Mouse (Mus musculus) T-helper 2 cell (primary cell): ENCODE data around the gene Mgmt.

Source experiments
- in situ Hi-C: fragments of 300-600 bp; cut with MboI, MseI; formaldehyde crosslinking; loops from one replicate; pipeline ENCODE4 v1.15.1; 2025; ENCODE audit warnings: high pct_unique_total_duplicates

The Mgmt gene

DNA sequence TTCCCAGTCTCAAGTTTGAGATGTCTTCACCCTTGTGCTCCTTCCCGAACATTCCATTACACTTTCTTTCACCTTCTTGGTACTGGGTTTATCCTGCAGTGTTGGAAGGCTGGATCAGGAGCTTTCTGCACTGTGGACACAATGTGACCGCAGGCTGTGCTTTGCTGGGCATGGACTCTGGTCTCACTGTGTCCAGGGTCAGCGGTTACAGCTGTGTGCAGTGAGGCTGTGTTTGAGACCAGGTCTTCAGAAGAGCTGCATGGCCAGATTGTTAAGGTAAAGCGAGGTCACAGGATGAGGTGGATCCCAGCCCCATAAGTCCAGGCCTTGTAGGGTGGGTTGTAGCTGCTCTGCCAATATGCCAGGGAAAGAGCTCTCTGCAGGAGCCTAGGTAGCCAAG, 18.5 kb downstream of the Mgmt start:
- in situ Hi-C loops: no loop called here

DNA sequence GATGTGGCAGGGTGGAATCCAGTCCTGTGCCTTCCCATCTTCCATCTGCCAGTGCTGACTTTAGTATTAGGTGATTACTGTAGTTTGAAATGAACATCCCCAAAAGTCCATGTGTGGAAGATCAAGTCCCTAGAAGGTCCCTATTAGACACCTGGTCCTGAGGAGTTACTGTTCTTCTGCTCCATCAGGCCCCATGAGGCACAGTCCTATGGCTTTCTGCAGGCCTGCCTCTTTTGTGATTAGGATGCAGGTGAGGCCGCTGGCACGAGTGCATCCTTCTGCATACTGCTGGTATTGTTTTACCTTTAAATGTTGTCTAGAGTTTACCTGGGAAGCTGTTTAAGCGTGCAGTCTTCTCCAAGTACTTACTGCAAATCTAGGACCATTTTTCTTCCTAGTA, 21.6 kb downstream of the Mgmt start:
- in situ Hi-C loops: no loop called here

DNA sequence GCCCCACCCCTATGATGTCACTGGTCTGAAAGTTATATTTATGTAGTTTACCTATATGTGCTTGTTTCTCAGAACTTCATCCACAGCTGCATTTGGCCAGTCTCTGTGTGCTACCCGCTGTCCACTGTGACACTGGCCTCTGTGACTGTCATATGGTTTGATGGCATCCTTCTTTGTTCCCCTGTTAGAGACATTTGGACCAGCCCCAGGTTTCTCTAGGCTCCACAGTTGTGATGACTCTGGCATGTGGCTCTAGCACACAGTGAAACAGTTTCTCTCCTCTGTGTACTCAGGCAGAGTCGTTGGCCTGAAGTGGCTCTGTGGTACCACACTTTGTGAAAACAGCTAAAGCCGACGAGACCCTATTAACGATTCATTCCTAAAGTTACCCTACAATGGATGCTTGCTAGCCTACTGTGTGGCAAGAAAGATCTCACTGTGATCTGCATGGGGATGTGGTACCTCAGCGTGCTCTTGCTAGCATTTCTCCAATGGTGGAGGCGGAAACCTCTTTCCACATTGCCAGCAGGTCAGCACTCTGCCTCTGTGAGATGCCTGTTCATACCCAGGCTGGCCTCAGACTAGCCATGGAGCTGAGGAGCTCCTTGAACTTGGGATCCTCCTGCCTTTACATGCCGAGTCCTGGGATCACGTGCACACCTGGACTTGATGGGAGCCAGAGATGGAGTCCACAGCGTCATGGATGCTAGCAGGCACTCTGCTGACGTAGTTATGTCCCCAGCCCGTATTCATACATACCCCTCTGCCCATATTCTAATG, 26.8 kb downstream of the Mgmt start:
- in situ Hi-C loops: loop anchor here (10.0 kb wide), 1 partner anchor 576 kb away; no protein-coding TSS in a partner anchor

DNA sequence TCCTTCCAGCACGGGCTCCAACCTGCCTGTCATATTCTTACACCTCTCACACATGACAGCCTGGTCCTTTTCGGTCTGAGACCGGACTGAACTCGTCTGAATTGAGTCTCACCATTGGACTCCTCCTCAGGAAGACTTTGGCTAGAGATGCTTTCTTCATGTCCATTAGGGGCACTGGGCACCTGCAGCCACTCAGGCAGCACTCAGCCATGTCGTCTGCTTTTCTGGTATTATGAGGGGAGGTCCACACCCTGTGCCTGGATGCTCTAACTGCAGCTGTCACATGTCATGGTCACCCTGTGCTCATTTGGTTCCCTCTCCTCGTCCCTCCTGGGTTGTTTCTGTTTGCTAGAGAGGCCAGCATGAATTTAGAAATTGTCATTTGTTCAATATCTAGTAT, 27.8 kb downstream of the Mgmt start:
- in situ Hi-C loops: loop anchor here (10.0 kb wide), 1 partner anchor 577 kb away; no protein-coding TSS in a partner anchor

DNA sequence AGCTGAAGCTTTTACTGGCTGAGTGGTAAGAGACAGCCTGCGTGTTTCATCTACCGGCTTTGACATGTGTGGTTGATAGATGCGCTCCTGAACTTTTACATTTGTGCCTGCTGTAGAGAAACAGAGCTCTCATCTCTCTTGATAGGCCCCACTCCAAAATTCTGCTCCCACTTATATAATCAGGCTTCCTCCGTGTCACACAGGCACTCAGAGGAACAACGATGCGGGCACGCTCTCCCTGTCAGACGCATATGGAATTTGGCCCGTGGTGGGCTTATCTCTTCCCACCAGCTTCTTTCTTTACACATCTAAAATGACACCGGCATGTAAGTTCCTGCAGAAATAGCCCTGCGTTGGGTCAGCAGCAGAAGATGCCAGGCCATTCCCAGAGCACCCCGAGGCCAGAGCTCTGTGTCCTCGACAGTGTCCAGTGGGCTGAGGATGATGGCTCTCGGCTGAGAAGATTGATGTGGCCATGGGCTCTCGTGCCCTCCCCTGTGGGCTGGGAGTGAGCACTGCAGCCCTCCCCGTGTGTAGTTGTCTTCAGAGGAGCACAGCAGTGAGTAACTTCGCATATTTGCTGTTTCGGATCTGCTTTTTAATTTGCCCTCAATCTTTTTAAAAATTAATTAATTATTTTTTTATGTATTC, 30.3 kb downstream of the Mgmt start:
- in situ Hi-C loops: loop anchor here (10.0 kb wide), 1 partner anchor 580 kb away; no protein-coding TSS in a partner anchor

DNA sequence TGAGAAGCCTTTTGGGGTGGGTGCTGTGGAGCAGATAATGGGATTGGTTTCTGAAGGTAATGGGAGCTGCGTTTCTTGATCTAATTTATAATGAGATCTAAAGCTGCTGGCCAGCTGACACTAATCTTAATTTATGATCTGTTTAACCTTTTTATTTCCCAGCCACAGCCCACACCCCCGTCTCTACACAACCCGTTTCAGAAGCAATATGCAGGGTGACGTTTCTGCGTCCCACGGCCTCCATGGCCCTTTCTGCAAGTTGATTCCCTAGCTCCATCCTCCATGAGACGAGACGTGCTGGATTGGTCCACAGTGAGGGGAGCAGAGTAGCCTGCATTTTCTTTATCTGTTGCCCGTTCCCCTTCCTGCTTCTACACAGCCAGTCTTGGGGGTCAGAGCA, 31.8 kb downstream of the Mgmt start:
- in situ Hi-C loops: loop anchor here (10.0 kb wide), 1 partner anchor 581 kb away; no protein-coding TSS in a partner anchor

DNA sequence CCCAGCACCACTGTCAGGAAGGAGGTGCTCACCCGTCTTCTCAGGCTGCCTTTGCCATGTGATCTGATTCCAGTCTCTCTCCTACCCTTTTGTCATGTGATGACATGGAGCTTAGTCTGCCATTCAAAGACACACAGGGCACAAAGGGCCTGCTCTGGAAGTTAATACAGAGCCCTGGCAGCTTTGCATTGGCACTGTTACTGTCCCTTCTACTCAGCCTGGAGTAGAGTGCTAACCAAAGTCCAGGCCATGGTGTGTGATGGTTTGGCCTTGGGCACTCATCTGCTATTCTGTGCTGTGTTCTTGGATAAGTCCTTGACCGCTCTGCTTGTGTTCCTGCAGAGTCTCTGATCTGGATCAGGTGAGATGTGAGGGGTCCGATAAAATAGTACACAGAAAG, 36.0 kb downstream of the Mgmt start:
- in situ Hi-C loops: no loop called here

DNA sequence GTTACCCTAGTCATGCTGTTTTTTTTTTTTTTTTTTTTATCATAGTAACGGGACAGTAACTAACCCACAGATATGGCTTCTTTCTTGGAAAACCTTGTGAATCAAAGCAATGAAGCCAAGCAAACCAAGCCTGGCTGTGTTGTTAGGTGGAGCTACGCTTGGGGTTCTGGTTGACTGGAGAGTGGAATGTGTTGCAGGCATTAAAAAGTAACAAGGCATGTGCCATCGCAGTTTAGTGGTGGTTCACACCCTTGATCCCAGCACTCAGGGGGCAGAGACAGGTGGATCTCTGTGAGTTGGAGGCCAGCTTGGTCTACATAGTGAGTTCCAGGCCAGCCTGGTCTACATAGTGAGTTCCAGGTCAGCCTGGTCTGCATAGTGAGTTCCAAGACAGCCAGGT, 39.0 kb downstream of the Mgmt start:
- in situ Hi-C loops: no loop called here

DNA sequence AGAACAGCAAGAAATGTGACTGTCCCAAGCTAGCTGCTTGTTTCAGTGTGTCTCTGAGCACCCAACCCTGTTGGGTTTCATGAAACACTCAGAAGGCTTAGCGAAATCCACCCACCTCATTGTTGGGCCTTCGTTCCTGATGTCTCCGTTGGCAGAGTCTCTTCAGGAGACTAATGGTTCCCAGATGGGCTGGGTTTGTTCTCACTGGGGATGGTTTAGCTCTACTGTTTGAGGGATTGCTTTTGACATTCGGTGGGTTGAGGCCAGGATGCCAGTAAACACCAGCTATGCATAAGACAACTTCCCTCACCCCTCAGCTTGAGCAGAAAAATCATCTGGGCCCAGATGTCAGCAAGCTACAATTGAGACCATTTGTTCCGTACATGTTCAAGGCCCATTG, 39.9 kb downstream of the Mgmt start:
- in situ Hi-C loops: no loop called here

DNA sequence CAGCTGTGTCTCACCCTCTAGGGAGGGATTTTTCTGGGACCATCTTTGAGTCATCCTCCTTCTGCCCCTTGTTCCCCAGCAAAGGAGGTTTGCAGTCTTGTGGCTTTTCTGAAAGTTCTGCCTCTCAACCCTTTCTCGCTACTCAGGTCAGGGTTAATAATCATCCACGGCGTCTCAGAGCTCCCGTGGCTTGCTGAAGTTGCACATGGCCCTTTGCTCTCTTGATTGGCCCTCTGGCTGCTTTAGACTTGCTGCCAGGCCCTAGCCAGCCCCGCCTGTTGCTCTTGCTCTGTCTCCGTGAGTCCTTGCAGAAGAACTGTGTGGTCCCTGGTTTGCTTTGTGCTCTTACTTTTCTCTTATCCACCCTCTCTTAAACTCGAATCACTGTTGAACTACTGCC, 40.4 kb downstream of the Mgmt start:
- in situ Hi-C loops: no loop called here

DNA sequence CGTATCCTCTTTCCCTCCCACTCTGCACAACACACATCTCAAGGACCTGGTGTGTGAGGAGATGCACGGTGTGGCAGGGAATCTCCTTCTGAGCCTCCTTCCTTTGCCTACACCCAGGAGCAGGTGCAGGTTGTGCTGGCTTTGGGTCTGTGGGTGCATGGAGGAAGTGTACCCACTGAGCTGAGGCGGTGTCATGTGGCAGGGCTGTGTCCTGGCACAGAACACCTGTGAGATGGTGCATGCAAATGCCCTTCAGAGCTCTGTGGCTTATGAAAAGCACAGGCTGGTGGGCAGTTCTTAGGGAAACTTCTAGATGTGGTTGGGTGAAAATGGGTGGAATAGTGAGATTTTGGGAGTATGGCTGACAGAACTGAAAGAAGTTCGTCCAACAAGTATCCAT, 44.0 kb downstream of the Mgmt start:
- in situ Hi-C loops: no loop called here

DNA sequence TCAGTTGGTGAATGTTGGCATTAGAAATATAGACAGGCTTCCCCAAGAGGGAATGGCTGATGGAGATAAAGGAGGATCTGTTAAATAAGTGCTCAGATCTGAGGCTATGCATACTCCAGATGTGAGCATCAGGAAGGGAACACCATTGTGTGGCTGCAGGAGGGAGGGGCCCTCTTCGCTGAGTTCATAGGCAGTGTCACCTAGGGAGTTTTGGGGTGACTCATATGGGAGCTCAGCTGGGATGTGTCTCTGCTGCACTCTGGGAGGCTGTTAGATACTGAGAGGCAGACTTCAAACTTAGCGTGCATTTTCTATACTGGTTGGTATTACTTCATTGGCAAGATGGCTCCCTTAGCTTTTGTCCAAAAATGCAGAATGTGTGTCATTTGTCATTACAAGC, 48.0 kb downstream of the Mgmt start:
- in situ Hi-C loops: loop anchor here (10.0 kb wide), 1 partner anchor 1648 kb away; no protein-coding TSS in a partner anchor

DNA sequence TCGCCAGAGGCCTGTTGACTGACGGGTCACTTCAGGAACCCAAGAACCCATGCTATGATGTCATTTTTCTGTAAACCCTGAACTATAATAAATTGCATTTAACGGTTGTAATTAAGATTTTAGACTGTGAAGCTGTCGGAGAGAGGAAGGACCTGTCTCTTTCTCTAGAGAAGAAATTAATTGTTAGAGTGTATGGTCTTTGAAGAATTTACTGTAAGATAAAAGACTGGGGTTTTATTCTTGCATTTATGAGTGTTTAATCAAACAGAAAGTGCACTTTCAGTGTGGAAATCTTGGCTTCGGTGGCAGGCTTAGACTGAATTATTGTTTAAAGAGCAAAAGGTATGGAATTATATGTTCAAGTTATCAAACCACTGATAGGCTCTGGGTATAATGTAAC, 49.5 kb downstream of the Mgmt start:
- in situ Hi-C loops: loop anchor here (10.0 kb wide), 1 partner anchor 1649 kb away; no protein-coding TSS in a partner anchor

DNA sequence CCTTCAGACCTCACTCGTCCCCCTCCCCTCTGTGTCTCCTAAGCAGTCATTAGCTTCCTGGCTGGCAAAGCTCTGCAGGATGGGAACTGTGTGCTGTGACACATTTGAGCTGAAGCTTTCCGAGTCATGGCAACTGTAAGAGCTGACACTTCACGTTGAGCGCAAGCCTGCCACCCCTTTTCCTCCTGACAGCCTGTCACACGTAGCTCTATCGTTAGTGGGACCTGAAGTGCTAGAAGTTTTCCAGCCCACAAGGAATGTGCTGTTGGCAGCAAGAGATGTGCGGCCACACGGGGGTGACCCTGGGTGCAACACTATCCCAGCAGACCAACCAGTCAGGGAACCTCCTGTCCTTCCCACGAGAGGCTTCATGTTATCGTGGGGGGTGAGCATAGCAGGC, 51.3 kb downstream of the Mgmt start:
- in situ Hi-C loops: loop anchor here (10.0 kb wide), 1 partner anchor 1651 kb away; no protein-coding TSS in a partner anchor

DNA sequence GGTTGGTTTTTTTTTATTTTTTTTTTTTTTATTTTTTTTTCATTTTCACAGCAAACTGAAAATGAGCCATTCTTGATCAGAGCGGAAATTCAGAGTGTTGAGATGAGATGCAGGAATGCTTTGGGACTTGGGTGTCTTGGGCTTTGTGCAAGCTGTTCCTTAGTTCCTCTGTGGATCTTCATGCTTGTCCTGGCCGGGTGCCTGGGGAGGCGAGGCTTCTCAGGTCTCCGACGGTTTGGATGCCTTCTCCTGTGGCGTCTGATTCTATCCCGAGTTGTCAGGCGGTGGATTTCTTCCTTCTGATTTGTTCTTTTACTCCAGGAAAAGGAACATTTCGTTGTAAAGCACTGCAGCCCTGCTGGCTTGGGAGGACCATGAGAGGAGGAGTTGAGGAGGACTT, 51.7 kb downstream of the Mgmt start:
- in situ Hi-C loops: loop anchor here (10.0 kb wide), 1 partner anchor 1651 kb away; no protein-coding TSS in a partner anchor

DNA sequence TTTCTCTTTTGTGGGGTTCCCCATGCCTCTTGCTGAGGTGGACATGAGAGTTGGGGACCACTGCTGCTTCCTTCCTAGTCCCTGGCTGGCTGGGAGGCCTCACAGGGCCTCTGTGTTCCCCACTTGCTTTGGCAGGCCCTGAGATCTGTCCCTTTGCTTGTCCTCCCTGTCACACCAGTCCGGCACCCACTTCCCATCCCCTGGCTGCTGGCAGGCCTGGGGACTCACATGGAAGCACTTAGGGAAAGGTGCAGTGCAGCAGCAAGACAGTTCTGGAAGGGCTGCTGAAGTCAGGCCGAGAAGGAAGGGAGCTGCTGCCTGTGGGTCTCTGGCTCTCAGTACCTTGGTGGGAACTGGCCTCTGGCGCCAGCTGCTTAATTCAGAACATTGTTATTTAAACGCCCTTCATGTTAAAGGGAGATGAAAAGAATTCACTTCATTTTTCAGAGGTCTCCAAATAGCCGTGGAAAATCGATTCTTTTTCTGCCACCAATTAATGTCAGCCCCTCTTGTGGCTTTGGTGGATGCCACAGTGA, 53.9 kb downstream of the Mgmt start:
- in situ Hi-C loops: loop anchor here (10.0 kb wide), 1 partner anchor 1654 kb away; no protein-coding TSS in a partner anchor

DNA sequence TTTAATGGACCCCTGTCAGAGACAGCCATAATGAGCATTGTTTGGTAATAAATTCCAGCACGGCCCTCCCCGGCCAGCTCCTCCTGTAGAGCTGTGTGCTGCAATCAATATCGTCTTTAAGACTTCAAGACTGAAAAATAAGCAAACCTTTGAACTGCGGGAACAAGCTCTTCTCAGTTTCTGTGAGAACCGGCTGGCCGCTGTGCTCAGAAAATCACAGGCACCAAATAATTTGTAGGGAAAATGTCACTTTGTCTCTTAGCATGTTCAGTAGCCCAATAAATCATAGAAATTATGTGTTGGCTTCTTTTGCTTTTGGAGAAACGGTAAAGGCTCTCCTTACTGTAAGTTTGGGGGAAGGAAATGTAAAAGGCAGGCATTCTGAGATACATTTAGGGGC, 58.2 kb downstream of the Mgmt start:
- in situ Hi-C loops: no loop called here

DNA sequence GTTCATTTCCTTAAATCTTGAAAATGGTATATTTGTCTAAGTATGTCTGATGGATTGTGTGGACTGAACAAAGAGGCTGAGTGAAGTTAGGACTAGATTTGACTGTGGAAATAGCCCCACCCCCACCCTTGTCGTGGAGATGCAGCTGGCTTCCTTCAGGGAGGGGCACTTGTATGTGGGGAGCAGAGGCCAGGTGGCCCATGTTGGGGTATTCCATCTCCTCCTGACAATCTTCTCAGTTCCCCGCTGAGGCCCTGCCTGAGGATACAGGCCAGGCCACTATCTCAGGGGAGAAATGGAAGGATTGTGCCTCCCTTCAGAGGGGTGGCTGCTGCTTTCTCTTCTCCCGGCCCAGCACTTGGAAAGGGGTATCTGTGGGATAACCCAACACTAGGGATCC, 58.8 kb downstream of the Mgmt start:
- in situ Hi-C loops: no loop called here

DNA sequence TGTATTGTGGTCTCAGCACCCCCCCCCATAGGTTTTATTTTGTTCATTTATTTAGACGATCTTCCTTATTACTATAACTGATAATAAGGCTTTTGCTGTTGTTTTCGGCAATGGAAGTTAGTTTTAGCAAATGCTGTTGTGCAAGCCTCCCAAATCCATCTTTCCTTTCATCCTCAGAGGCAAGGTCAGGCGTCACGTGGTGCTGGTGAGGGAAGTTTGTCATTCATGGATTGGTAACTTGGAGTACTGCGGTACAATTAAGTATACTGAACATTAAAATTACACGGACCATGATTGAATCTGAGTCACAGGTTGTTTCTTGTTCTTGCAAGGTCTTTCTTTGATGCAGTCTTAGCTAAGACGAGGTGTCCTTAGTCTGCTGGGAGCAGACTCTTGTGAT, 77.9 kb downstream of the Mgmt start:
- in situ Hi-C loops: no loop called here

DNA sequence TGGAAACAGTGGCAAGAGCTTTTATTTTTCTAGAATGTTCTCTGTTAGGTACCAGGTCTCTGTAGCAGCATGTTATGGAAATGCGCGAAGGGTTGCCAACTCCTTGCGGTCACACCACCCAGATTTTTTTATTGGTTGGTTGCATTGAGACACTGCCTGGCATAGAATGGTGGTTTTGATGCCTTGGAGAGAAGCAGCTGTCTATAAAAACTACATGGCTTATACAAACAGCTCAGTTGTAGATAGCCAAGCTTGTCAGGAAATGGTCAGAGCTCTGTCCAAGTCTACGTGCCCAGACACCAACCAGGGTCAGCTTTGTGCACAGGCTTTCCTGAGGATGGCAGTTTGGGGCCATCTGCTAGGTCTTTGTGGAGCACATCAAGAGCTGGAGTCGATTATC, 80.6 kb downstream of the Mgmt start:
- in situ Hi-C loops: loop anchor here (25.0 kb wide), 1 partner anchor 537 kb away; no protein-coding TSS in a partner anchor

DNA sequence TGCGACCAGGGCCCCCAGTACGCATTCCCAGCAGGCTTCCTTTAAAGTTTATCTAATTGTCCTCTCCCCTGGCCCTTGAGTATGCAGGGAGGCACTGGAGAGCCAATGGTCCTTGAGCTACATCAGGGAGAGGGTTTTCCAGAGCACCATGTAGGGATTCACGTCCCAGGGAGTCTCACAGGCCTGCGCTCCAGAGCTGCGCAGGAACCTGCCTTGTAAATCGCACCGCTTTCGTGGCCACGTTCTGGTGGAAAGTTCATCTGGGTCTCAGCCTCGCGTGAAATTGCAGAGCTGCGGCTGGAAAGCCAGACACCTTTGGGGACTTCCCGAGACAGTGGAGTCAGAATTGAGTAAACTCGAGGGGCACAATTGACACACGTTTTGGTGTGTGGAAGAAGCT, 103.0 kb downstream of the Mgmt start:
- in situ Hi-C loops: loop anchor here (25.0 kb wide), 1 partner anchor 515 kb away; no protein-coding TSS in a partner anchor

DNA sequence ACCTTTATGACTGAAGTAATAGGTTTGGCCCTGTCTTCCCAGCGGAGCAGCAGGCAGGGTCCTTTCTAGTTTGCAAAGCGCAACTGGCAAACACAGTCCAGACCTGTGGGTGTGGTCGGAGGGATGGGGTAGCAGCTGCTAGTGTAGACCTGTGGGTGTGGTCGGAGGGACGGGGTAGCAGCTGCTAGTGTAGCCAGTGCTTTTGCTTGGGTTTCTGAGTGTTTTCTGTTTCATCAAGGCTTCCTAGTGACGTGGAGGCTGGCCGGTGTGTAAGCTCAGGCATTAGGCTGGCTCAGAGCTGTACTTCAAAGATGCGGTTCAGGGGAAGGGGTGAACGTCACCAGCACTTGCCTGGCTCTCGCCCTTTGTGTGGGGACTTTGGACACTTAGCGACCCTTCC, 106.3 kb downstream of the Mgmt start:
- in situ Hi-C loops: no loop called here
